Mouse (Mus musculus) neutrophil, adult 5-6 weeks (primary cell): ENCODE measurements around the gene Gm20388. TPM values are rescaled to one million over a fixed set of nuclear protein-coding genes. Genes with fewer than 3 reads are reported as not detected.

Source experiments
- ATAC-seq: fragments of 151-379, 151-347 bp; 2 replicates; pipeline ENCODE4 v1.8.0; 2017; ENCODE audit warnings: mild to moderate bottlenecking, moderate TSS enrichment; ENCODE audit not compliant: insufficient number of reproducible peaks, poor library complexity, low FRiP score, severe bottlenecking; ENCODE audit errors: extremely low read depth
- total RNA-seq: library from RNA; stranded (forward); fragments of 200-1000 nt; gene quantifications from 2 replicates; pipeline ENCODE4 v1.2.3, GENCODE M21; 2017

The Gm20388 gene
- total RNA-seq, 1 experiment from 2014 or later = 10.8 TPM

DNA sequence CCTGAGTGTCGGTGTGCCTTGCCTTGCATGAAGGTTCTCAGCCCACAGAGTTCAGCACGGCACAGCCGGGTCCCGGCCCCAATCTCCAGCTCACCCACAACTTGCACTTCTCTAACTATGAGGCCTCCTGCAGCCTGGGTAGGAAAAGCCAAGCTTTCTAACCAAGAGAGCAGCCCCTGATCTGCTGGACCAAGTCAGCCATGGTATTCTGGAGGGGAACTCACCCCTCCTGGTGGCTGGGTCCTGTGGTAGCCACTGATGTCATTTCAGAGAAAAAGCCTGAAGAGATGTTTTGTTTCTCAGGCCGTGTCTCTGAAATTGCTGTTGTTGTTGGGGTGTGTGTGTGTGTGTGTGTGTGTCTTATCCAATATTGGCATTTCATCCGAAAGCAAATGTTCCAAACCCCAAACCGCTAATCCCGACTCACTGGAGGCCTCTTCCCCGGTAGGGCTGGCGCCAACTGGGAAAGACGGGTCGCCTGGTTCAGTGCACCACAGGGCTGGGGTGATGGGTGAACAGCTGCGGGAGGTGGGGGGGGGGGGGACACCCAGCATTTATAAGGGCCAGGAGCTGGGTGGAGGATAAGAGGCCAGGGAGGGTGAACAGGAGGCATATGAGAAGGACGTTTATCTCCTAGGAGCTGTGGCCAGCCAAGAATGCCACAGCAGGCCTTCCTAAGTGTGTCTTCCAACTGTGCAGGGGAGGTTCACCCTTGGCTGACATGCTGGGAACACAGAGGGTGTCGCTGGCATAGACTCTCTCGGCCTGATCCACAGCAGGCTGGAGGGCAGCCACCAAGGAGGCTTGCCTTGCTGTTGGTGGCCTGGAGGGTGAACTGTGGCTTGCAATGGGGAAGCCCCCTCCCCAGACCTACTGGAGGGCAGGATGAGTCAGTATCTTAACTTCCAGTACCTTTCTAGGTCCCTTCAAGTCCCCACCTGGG is 1286.4 kb downstream of the Gm20388 start:
- ATAC-seq = no peak

- ATAC-seq = no peak
Observed at GRCm38 (mm10) chr8:121200069-121200468, 1289.4 kb downstream of the Gm20388 start.

DNA sequence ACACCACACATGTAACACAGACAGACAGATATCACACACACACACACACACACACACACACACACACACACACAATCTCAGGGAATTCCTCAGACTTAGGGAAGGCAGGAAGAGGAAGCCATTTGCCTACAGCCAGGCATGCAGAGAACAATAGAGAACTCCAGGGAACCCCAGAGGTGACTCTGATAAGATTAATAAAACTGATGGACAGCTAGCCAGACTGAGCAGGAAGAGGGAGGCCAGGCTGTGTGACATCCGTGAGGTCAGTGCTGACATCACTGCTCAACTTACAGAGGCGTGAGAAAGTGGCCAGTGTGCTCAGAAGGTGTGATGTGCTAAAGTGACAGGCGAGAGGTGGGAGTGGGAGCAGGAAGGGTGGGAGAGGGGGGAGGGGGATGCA is 1290.3 kb downstream of the Gm20388 start:
- ATAC-seq = no peak

DNA sequence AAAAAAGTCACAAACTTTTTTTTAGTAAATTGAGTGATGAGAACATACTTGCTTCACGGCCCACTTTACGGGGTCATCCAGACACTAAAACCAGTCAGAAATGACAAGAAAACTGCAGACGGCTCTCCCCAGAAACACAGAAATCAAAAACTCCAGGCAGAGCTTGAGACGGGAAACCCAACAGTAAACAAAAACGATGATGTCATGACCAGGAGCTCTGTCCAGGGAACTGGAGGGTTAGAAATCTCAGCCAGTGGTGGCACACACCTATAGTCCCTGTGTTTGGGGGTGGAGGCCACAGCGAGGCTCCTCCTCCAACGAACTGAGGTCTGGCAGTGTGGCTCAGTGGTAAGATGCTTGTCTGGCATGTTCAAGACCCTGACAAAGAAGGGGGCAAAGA is 1291.0 kb downstream of the Gm20388 start:
- ATAC-seq = no peak

DNA sequence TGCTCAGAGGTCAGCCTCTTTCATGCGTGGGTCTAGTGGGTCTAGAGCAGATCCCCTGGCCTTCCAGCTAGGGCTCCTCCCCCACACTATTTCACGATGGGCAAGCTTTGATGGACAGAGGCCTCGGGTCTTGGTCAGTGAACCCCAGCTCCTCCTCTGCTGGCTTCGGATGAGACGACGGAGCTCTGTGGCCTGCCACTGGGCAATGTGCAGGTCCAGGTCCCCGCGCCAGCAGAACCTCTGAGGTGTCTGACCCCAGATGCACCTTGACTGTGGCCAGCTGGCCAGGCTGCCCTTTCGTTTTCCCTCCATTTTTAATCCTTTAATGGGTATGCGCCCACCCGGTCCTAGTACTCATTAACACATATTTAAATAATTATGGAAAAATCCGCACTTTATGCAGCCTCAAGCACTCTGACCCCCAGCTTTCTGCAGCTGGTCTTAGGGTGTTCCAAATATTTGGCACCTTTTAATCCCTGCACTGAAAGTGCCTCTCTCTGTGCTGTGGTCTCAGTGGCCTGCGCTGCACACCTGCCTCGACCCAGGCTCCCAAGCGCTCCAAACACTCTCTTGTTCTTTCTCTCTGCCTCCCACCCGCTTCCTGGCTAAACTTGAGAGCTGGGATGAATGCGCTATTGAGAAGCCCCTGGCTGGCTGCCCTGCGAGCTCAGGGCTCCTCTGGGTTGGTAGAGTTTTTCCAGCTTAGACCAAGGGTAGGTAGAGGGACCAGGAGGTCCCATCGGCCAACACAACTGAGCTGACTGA is 1293.2 kb downstream of the Gm20388 start:
- no peak for ATAC-seq

GRCm38 (mm10) chr8:121207171-121207570 is 1296.5 kb downstream of the Gm20388 start:
- ATAC-seq = no peak

GRCm38 (mm10) chr8:121210627-121211026 is 1300.0 kb downstream of the Gm20388 start:
- no peak for ATAC-seq

DNA sequence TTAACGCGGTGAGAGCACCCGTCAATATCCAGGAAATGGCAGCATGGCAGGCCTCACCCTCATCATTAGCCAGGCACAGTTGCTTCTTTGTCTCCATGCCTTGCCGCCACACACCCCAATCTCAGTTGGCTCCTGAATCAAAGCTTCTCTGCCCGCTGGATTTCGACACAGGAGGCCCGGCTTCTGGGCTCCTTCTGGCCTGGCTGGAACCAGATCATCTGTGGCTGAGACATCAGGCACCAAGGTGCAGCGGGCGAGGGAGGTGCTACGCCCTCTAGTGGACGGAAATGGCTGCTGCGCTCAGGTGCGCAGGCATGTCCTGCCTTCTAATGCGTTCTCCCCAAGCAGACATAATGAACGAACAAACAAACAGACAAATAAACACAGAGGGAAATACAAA is 1302.6 kb downstream of the Gm20388 start:
- no peak for ATAC-seq

- ATAC-seq = no peak
Observed at GRCm38 (mm10) chr8:121213651-121214050, 1303.0 kb downstream of the Gm20388 start.

DNA sequence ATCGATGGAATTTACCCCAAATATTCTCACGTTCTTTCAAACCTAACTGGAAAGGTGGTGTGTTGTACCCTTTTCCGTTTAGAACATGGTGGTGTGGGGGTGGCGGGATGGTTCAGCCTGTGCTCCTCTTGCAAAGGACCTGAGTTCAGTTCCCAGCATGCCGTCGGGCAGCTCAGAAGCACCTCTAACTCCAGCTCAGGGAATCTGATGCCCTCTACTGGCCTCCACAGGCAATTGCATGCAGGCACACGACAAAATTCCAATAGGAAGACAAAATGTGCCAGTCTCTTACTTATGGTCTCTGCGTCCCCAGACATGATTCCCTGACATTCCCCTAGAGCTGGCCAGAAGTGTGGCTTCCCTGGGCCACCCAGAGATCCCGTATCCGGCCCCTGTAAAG is 1304.3 kb downstream of the Gm20388 start:
- ATAC-seq = no peak

DNA sequence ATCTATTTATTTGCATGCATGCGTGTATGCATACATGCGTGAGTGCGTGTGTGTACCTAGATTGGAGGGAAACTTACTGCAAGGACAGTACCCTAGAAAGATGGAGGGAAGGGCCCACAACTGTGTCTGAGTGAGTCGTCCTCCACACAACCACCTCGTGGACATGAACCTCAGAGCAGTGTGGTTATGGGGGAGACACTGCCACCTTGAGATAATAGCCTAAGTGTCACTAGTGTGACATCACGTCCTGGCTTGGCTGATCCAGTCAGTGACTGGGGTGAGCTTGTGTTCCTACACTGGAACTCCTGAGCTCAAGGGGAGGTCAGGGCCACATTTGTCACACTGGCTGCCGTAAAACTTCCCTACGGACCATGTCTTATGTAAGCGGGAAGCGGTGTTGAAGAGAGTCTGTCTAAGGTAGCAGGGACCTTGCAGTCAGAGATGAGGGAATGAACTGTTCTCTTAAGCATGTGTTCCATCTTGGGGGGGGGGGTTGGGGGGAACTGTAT is 1305.9 kb downstream of the Gm20388 start:
- ATAC-seq = no peak

GRCm38 (mm10) chr8:121218486-121218885 is 1307.8 kb downstream of the Gm20388 start:
- no peak for ATAC-seq

GRCm38 (mm10) chr8:121220103-121220899 is 1309.7 kb downstream of the Gm20388 start:
- no peak for ATAC-seq

DNA sequence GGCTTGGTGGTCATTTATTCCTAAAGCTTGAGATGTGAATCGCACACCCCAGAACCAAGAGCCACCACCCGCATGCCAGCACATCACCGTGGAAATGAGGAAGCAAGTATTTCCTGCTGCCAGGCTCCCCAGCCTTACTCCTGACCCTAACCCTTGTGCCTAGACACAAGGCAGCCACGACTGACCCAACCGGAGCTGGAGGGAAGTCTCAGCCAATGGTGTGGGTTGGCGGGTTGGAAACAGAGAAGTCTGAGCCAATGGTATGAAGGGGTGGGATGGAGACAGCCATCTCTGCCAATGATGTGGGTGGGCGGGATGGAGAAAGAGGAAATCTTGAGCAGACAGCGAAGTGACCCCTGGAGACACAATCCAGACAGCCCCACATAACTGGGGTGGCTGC is 1314.1 kb downstream of the Gm20388 start:
- no peak for ATAC-seq

DNA sequence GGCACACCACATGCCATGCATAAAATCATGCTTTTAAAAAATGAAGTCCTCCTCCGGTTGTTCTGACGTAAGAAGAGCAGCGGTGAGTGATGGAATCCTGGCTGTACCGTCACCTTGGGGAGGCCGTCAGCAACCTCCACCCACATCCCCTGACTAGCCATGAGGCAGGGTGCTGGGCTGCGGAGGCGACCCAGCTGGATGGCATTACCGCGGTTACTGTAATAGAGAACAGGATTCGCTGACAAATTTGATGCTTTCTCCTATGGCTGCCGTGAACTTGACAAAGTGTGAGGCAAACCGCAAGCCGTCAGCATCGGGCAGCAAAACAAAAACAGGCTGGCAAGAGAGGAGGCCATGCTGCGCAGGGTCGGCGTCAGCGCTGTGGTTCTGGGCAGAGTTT is 1317.1 kb downstream of the Gm20388 start:
- no peak for ATAC-seq

DNA sequence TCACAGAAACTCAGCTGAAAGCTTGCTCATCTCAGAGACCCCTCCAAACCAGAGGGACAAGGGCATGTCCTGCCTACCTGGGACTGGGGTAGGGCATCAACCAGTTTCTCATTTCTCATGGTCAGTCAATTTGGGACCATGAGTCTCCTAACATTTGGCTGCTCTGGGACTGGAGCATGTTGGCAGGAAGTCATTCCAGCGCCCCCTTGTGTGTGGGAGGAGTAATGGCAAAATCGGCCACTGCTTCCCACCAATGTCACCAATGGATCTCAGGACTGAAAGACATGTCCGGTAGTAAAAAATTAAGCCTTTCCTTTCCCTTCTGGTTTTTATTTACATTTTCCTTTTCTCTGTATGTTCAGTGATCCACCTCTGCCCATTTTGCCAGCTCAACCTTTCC is 1318.3 kb downstream of the Gm20388 start:
- ATAC-seq = no peak

DNA sequence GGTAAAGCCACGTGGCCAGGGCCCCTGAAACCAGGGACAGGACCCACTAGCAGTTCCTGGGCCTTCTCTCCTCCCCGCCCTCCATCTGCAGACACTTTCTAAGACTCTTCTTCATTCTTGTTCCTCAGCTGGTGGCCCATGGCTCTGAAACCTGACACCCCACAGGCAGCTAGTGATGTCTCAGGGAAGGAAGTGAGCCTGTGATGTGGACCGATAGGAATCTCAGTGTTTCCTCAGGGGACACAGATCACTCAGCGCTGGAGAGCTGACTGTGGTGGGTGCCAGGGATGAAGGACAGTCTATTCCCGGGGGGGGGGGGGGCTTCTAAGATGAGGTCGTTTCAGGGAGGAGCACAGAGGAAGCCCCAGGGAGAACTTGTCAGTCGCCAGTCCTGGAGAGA is 1318.9 kb downstream of the Gm20388 start:
- ATAC-seq = no peak

DNA sequence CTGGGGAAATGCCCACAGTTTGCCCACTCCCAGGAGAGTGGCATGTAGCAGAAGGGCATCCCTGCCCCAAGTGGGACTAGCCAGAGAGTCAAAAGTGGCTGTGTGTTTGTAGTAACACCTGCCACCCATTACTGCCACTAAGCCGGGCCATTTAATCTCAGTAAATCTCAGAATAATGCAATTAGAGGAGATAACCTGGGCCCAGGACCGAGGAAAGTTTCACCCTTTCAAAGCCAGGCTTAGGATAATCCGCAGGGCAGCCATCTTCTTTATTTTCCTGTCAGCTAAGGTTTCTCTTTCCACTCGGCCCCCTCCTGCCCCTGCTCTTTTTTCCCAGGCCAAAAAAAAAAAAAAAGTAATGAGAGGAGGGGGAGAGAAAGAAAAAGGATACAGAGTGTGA is 1322.6 kb downstream of the Gm20388 start:
- ATAC-seq = no peak

- no peak for ATAC-seq
Observed at GRCm38 (mm10) chr8:121234915-121235314, 1324.3 kb downstream of the Gm20388 start.
